Mouse (Mus musculus) liver, embryonic 14.5 days (tissue): ENCODE results near the gene Tmem132a. TPM values are rescaled to one million over a fixed set of nuclear protein-coding genes. Genes with fewer than 3 reads are reported as not detected.

ENCODE experiments used
- ATAC-seq: fragments of 200-750 bp; cut with Nextera tagmentation; 2 replicates; pipeline ENCODE4 v1.8.0; 2017; ENCODE audit warnings: moderate number of reproducible peaks, mild to moderate bottlenecking, moderate library complexity; ENCODE audit not compliant: insufficient read depth
- DNase-seq, 3 experiments: peaks; one replicate each; pipeline ENCODE4 v3.0.0-alpha.2; 2012 to 2013; ENCODE audit warnings: low read depth in 3 of 3, low spot score in 3 of 3
- H3K27ac ChIP-seq: fragments of 300-500 bp; sonication (generic); 2 replicates; pipeline ENCODE4 v1.5.1; 2014; ENCODE audit warnings: moderate library complexity, mild to moderate bottlenecking, control low read depth, inconsistent platforms
- H3K27me3 ChIP-seq: fragments of 300-500 bp; sonication (generic); 2 replicates; pipeline ENCODE4 v1.6.1; 2014; ENCODE audit warnings: mild to moderate bottlenecking, low read length, moderate library complexity; ENCODE audit not compliant: control insufficient read depth, insufficient read depth
- H3K36me3 ChIP-seq: fragments of 300-500 bp; sonication (generic); replicated peaks from 2 replicates; pipeline ENCODE4 v1.6.1; 2014; ENCODE audit warnings: low read depth; ENCODE audit not compliant: control insufficient read depth, insufficient read depth
- H3K4me1 ChIP-seq, 2 experiments: fragments of 200-500 bp in 1 of 2; fragments of 300-500 bp in 1 of 2; sonication (generic) in 1 of 2; replicated peaks; 2 replicates each; pipeline ENCODE4 v1.6.1; 2012 to 2014; ENCODE audit warnings: antibody characterized with exemption in 1 of 2, inconsistent platforms in 1 of 2, low read length in 1 of 2; ENCODE audit not compliant: control insufficient read depth in 2 of 2, insufficient read depth in 2 of 2
- H3K4me2 ChIP-seq: fragments of 300-500 bp; sonication (generic); 2 replicates; pipeline ENCODE4 v1.6.1; 2014; ENCODE audit warnings: low read depth, mild to moderate bottlenecking, control low read depth, moderate library complexity
- H3K4me3 ChIP-seq, 2 experiments: fragments of 200-500 bp in 1 of 2; fragments of 300-500 bp in 1 of 2; sonication (generic) in 1 of 2; 2 replicates each; pipeline ENCODE4 v1.5.1; 2012 to 2014; ENCODE audit warnings: low read depth in 2 of 2, low read length in 2 of 2, mild to moderate bottlenecking in 2 of 2, control low read depth in 1 of 2, inconsistent platforms in 1 of 2, moderate library complexity in 1 of 2; ENCODE audit not compliant: insufficient read depth in 1 of 2
- H3K9ac ChIP-seq: fragments of 300-500 bp; sonication (generic); replicated peaks from 2 replicates; pipeline ENCODE4 v1.6.1; 2014; ENCODE audit warnings: mild to moderate bottlenecking, control low read depth, moderate library complexity
- H3K9me3 ChIP-seq: fragments of 300-500 bp; sonication (generic); 2 replicates; pipeline ENCODE4 v1.6.1; 2016; ENCODE audit warnings: low read length, mixed read lengths; ENCODE audit not compliant: control insufficient read depth
- CTCF ChIP-seq: IDR thresholded peaks from 2 replicates; pipeline ENCODE4 v1.5.1; 2016; ENCODE audit warnings: antibody characterized with exemption, low read depth, control low read depth
- EP300 ChIP-seq: IDR thresholded peaks from 2 replicates; pipeline ENCODE4 v1.6.1; 2016; ENCODE audit warnings: antibody characterized with exemption, low read depth
- WGBS: fragments of 180-500 bp; shearing (Covaris S2); extraction: QIAGEN DNeasy Blood & Tissue Kit; methylation state at CpG from one replicate; pipeline ENCODE4 v1.1.7; 2014; ENCODE audit not compliant: insufficient replicate concordance; 5-methylcytosine and 5-hydroxymethylcytosine counted together
- polyA plus RNA-seq, 2 experiments: library from polyadenylated mRNA; depleted of rRNA in 1 of 2; stranded (reverse) in 1 of 2; unstranded in 1 of 2; fragments of >200 nt; fragmentation: Nextera tagmentation in 1 of 2; extraction: Ambion mirVana in 1 of 2; gene quantifications; 2 replicates each; pipeline versions ENCODE4 v1.2.1 to v1.2.3; 2012 to 2014

Tmem132a gene
- polyA plus RNA-seq, 2 experiments: 1.6 to 2.5 TPM

DNA sequence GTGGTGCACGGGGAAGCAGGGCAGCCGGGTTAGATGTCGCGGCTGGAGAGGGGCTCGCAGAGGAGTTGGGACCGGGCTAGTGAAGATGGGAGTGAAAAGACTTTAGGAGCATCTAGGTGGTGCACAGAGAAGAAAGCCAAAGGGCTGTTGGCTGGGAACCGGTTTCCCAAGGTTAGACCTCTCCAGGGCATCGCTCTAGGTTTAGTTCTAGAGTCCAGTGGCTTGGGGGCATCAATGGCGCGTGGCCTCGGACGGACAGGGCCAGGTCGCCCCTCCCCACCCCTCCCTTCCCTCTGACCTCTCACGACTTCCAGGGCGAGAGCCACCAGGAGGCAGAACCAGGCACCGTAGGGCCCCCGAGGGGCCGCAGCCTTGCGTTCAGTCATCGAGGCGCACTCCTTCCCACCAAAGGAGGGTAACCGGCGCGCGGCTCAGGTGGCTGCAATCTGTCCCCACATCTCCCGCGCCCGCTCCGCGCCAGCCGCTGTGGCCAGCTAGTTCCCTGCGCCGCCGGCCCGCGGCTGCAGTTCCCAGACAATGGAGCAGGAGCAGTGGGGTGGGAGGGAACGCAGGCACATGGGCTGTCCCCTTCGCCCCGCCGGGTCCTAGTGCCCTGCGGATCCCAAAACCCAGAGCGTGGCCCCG, 377 bp downstream of the Tmem132a start:
- under 1% methylated on average over 43 of the region's 43 CpGs for WGBS
- peaks cover 14% of the 10 kb centered on the region for H3K27me3 ChIP-seq
- TF ChIP-seq CTCF (no peak), EP300 (no peak)
- H3K27ac ChIP-seq: no peak overlapping the region
- no peaks in the 10 kb centered on the region for H3K9me3 ChIP-seq
- no peaks in the 10 kb centered on the region; the same call in 1 of the 2 replicates for H3K36me3 ChIP-seq
- no peak for DNase-seq
- peak overlapping the region; percentile 38 to 40 for H3K4me3 ChIP-seq
- H3K4me1 ChIP-seq: no peaks in the 10 kb centered on the region
- peak overlapping the region; percentile 47 for H3K4me2 ChIP-seq
- peak; percentile 52; the same call in 1 of the 2 replicates for ATAC-seq
- H3K9ac ChIP-seq: no peak overlapping the region

DNA sequence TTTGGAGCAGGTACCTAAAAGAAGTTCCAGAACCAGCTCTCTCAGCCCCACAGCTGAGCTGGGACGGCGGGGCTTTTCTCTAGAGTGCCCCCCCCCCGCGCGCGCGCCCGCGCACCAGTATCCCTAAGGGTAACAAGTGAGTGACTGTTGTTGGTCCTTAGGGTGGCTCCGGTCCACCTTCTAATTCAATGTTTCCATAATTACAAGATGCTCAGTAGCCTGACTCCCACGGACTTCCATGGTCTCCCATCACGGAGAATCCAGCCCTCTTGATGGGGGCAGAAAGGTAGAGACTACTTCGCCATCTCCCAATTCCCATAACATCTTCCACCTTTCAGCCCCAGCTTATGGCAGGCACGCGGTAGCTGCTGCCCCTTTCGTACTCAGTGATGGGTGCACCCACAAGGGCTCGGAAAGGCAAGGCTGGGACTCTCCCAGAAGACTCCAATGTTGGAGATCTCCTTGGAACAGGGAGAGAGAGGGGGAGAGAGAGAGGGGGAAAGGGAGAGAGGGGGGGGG, 1.1 kb downstream of the Tmem132a start:
- peaks cover 14% of the 10 kb centered on the region for H3K27me3 ChIP-seq
- no peak overlapping the region for H3K27ac ChIP-seq
- peak overlapping the region; percentile 38 to 40 for H3K4me3 ChIP-seq
- no peak overlapping the region for H3K9ac ChIP-seq
- 5% methylated on average over 17 of the region's 17 CpGs for WGBS
- no peaks in the 10 kb centered on the region for H3K9me3 ChIP-seq
- no peaks in the 10 kb centered on the region; the same call in 1 of the 2 replicates for H3K36me3 ChIP-seq
- TF ChIP-seq EP300 (no peak), CTCF (no peak)
- H3K4me1 ChIP-seq: no peaks in the 10 kb centered on the region
- ATAC-seq: no peak
- DNase-seq: no peak
- H3K4me2 ChIP-seq: peak overlapping the region; percentile 47

DNA sequence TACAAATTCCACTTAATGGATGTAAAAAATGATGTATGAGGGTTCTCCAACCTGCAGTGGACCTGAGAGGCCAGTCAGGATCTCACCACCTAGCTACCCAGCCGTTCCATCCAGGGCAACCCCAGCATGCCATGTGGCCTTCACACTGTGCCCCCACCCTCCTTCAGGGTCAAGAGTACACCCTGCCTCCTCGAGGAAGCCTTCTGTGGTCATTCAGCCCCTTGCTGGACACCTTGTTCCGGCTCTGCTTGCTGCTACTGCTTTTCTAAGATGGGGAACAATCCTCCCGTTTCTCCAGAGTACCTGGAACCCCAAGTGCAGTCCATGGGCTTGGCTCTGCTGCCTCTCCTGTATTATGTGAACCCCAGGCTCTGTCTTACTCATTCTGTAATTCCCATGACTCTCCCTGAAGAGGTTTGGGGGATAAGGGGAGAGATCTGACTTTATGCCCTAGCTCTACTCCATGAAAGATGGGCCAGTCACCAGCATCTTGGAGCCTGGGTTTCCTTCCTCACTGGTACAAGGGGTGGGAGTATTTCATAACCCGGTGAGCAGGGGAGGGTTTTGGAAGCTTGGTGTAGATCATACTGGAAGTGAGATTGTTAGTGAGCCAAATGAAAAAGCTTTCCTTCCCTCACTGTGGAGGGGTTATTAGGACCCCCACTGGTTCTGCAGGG, 1.7 kb downstream of the Tmem132a start:
- Histone ChIP-seq H3K4me3 (no peak overlapping the region), H3K27me3 (peaks cover 14% of the 10 kb centered on the region), H3K9ac (no peak overlapping the region), H3K9me3 (no peaks in the 10 kb centered on the region), H3K27ac (no peak overlapping the region), H3K36me3 (no peaks in the 10 kb centered on the region; the same call in 1 of the 2 replicates), H3K4me2 (no peak overlapping the region), H3K4me1 (no peaks in the 10 kb centered on the region)
- DNase-seq (no peak), ATAC-seq (no peak)
- TF ChIP-seq EP300 (no peak), CTCF (no peak)
- 27% methylated on average over 5 of the region's 5 CpGs for WGBS

DNA sequence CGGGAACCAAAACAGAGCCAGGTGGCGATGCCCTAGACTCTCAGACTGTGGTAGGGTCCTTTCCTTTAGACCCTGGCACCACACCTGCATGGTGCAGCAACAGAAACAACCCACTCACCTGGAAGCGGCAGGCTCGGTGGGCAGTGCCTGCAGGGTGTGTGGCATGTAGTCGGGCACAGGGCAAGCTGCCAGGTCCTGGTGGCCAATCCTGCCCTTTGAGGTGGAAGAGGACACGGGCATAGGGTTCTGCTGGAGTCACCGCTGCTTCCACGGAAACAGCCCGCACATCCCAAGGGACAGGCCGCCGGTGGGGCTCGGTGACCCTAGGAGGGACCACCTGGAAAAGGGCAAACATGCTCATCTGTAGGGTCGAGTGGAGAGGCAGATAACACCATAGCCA, 3.4 kb downstream of the Tmem132a start:
- Histone ChIP-seq H3K9ac (no peak overlapping the region), H3K9me3 (no peaks in the 10 kb centered on the region), H3K4me2 (no peak overlapping the region), H3K4me3 (no peak overlapping the region), H3K27ac (no peak overlapping the region), H3K36me3 (no peaks in the 10 kb centered on the region), H3K4me1 (no peaks in the 10 kb centered on the region), H3K27me3 (peaks cover 14% of the 10 kb centered on the region)
- TF ChIP-seq EP300 (no peak), CTCF (no peak)
- ATAC-seq (no peak), DNase-seq (no peak)
- 74% methylated on average over 13 of the region's 13 CpGs for WGBS

DNA sequence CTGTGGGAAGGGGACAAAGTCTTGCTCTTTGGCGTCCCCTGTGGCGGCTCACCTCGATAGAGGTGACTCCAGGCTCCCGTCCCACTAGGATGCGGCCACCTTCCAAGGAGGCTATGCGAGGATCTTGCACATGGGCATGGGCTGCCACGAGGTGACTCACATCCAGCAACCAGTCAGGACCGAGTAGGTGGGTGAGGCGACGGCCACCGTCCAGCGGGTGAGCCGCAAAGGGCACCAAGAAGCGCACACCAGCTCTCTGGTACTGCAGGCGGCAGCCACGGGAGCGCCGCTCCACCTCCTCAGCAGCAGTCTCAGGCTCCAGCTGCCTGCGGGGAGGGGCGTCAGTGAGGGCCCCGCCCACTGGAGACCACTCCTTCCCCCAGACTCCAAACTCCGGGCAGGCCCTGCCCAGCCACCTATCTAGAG, 9.7 kb downstream of the Tmem132a start:
- no peak for ATAC-seq
- H3K9ac ChIP-seq: no peak overlapping the region
- no peaks in the 10 kb centered on the region for H3K36me3 ChIP-seq
- no peak for DNase-seq
- H3K4me2 ChIP-seq: no peak overlapping the region
- 0 out of 2 replicates have a peak, but pooled peaks have one; percentile 24 for TF ChIP-seq CTCF
- TF ChIP-seq EP300: no peak
- no peaks in the 10 kb centered on the region for H3K4me1 ChIP-seq
- H3K9me3 ChIP-seq: no peaks in the 10 kb centered on the region
- H3K4me3 ChIP-seq: no peak overlapping the region
- H3K27ac ChIP-seq: no peak overlapping the region
- 43% methylated on average over 22 of the region's 22 CpGs for WGBS
- no peaks in the 10 kb centered on the region for H3K27me3 ChIP-seq
